Mouse (Mus musculus) Patski (cell line): ENCODE measurements around the gene Mrpl18. TPM values are rescaled to one million over a fixed set of nuclear protein-coding genes. Genes with fewer than 3 reads are reported as not detected.

ENCODE experiments used
- ATAC-seq: fragments of 100-300 bp; one replicate; pipeline ENCODE4 v1.8.0; 2021
- CTCF ChIA-PET: fragments of 350-600 bp; sonication (Branson Sonifier 250); formaldehyde crosslinking; loops from one replicate; lab custom pipeline; 2022; ENCODE audit warnings: inconsistent platforms; lab: Charles Lee
- POLR2A ChIA-PET: fragments of 350-600 bp; sonication (Branson Sonifier 250); formaldehyde crosslinking; loops from one replicate; lab custom pipeline; 2022; ENCODE audit warnings: antibody characterized with exemption, inconsistent platforms; lab: Charles Lee
- DNase-seq: peaks from one replicate; pipeline ENCODE4 v3.0.0-alpha.2; 2011; ENCODE audit warnings: low read depth, low spot score
- H3K27me3 ChIP-seq: fragments of 371-371 bp; one replicate; pipeline ENCODE4 v1.5.1; 2021
- CTCF ChIP-seq: fragments of 100-300 bp; IDR thresholded peaks from one replicate; pipeline ENCODE4 v1.5.1; 2021
- in situ Hi-C: fragments of 300-500 bp; cut with MboI; formaldehyde crosslinking; loops from 3 replicates; pipeline ENCODE4 v1.11.1; 2018; ENCODE audit warnings: low pct_unique_long_range_greater_than_20kb, mixed read lengths
- polyA plus RNA-seq: library from polyadenylated mRNA; unstranded; gene quantifications from one replicate; pipeline ENCODE4 v1.2.3, GENCODE M21; 2021

Gene Mrpl18
- polyA plus RNA-seq, 1 experiment from 2014 or later = 86.8 TPM

GRCm38 (mm10) chr17:12887021-12887775 is 28.9 kb downstream of the Mrpl18 start:
- DNase-seq (no peak), ATAC-seq (no peak)
- TF ChIP-seq CTCF = no peak
- ChIA-PET CTCF (no interaction called here), POLR2A (no interaction called here)
- in situ Hi-C loops = no loop called here
- H3K27me3 ChIP-seq = no peaks in the 10 kb centered on the region

- ATAC-seq = no peak
- H3K27me3 ChIP-seq = no peaks in the 10 kb centered on the region
- no peak for TF ChIP-seq CTCF
- ChIA-PET POLR2A (no interaction called here), CTCF (no interaction called here)
- DNase-seq = no peak
- in situ Hi-C loops = no loop called here
Observed at GRCm38 (mm10) chr17:12886620-12887019, 29.5 kb downstream of the Mrpl18 start.

- no peak for ATAC-seq
- no peak for TF ChIP-seq CTCF
- DNase-seq = no peak
- no peaks in the 10 kb centered on the region for H3K27me3 ChIP-seq
- in situ Hi-C loops = no loop called here
- POLR2A ChIA-PET = no interaction called here
- CTCF ChIA-PET = interaction anchor here (1.4 to 3.3 kb wide), 2 partner anchors 54 to 115 kb away, joined by 4 to 20 read pairs; no protein-coding TSS in a partner anchor
Observed at GRCm38 (mm10) chr17:12881216-12881615, 34.9 kb downstream of the Mrpl18 start.

DNA sequence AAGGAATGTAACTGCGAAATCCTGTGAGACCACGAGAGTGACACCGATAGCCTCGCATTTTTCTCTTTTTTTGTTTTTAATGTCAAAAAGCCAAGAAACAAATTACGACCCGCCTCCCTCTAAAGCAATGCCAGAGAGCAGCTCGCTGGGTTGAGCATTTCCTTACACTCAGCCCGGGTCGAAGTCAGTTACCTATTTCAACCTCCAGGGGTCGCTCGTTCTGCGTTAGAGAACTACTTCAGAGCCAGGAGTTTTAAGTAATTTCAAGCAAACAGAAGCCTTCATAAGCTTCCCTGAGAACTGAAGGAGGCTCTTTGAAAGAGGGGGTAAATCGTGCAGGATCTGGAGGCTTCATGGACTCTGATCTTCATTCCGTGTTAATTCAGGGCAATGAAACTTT is 36.0 kb downstream of the Mrpl18 start:
- in situ Hi-C loops = no loop called here
- ChIA-PET POLR2A (no interaction called here), CTCF (interaction anchor here (0.7 to 3.3 kb wide), 10 partner anchors 12 to 129 kb away, joined by 3 to 20 read pairs (median 4); no protein-coding TSS in a partner anchor)
- ATAC-seq = peak; percentile 72
- peak; percentile 93 for TF ChIP-seq CTCF
- peak; percentile 30 for DNase-seq
- no peaks in the 10 kb centered on the region for H3K27me3 ChIP-seq

DNA sequence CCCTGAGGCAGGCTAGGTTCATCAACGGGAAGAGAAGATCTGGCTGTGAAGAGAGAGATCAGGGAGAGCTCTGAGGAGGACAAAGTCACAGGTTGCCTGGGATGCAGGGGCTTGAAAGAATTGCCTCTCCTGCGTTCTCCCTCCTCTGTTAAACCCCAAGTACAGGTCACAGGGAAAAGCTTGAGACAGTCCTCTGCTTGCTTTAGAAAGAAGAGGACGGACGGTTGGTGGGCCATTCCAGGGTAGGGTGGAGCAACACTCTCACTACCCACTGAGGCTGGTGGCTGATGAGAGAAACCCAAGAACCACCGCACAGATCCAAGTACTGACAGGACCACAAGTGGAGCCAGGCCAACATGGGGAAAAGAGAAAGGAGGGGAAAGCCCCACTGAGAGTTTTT is 40.4 kb downstream of the Mrpl18 start, which contains the start of gene Mrgprh:
Gene Mrgprh (plus strand): TSS at position 301 of the 400 bp plus-strand sequence.
- in situ Hi-C loops = loop anchor here (5.0 kb wide), 1 partner anchor 117 kb away; the partner anchor contains the start of gene Wtap
- no peak for TF ChIP-seq CTCF
- no peak for DNase-seq
- ChIA-PET CTCF (no interaction called here), POLR2A (no interaction called here)
- no peak for ATAC-seq
- H3K27me3 ChIP-seq = peaks cover 10% of the 10 kb centered on the region

DNA sequence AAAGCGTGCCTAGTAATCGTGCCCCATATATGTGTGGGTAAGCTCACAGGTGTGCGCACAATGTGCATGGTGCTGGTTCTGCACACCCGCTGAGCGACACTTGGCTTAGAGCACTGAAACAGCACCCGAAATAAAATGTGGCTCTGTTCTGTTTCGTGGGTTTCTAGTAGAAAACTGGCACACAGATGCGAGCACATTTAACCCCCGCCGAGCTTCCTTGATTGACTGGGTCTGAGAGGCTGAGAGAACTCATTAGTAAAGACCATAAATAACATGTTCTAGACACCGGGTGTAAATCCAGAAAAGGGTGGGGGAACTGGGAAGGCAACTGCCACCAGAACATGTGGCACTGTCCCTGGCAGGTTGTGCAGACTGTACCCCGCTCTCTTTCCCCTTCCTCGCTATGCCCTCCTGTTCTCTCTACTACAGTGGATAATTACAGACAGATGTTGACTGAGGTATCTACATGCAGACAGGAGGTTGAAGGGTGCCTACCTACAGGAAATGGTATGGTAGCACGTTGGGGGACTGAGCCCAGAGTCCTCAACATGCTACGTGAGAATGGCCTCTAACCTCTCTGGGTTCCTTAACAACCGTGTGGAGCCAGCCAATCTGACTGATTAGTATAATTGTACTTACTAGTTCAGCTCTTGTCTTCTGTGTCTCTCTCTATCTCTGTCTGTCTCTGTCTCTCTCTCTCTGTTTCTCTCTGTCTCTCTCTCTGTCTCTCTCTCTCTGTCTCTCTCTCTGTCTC is 43.7 kb downstream of the Mrpl18 start:
- POLR2A ChIA-PET = no interaction called here
- in situ Hi-C loops = no loop called here

GRCm38 (mm10) chr17:12868640-12869039 is 47.5 kb downstream of the Mrpl18 start:
- in situ Hi-C loops = no loop called here
- ChIA-PET CTCF (interaction anchor here (1.0 kb wide), 1 partner anchor 12 kb away, joined by 4 read pairs; no protein-coding TSS in a partner anchor), POLR2A (no interaction called here)
- TF ChIP-seq CTCF = no peak
- H3K27me3 ChIP-seq = peaks cover 8% of the 10 kb centered on the region
- ATAC-seq = no peak
- DNase-seq = no peak

More for the DNA sequence above, 43.7 kb downstream of the Mrpl18 start:
- CTCF ChIA-PET = no interaction called here
- ATAC-seq = no peak
- peaks cover 10% of the 10 kb centered on the region for H3K27me3 ChIP-seq
- TF ChIP-seq CTCF = no peak
- no peak for DNase-seq

GRCm38 (mm10) chr17:12868043-12868442 is 48.1 kb downstream of the Mrpl18 start, which contains the start of gene Mas1:
Gene Mas1 (minus strand): TSS chr17:12868143.
- in situ Hi-C loops = no loop called here
- POLR2A ChIA-PET = interaction anchor here (0.5 kb wide), 1 partner anchor 49 kb away, joined by 3 read pairs; no protein-coding TSS in a partner anchor

GRCm38 (mm10) chr17:12866853-12867252 is 49.3 kb downstream of the Mrpl18 start:
- DNase-seq = no peak
- CTCF ChIA-PET = interaction anchor here (1.0 kb wide), 1 partner anchor 10 kb away, joined by 3 read pairs; no protein-coding TSS in a partner anchor
- H3K27me3 ChIP-seq = peaks cover 15% of the 10 kb centered on the region
- POLR2A ChIA-PET = interaction anchor here (0.6 to 1.6 kb wide), 2 partner anchors 11 to 1729 kb away, joined by 4 read pairs; no protein-coding TSS in a partner anchor
- no peak for ATAC-seq
- in situ Hi-C loops = no loop called here
- no peak for TF ChIP-seq CTCF

More at GRCm38 (mm10) chr17:12868043-12868442, 48.1 kb downstream of the Mrpl18 start, which contains the start of gene Mas1:
- no peak for ATAC-seq
- DNase-seq = no peak
- TF ChIP-seq CTCF = no peak
- CTCF ChIA-PET = interaction anchor here (1.0 kb wide), 1 partner anchor 12 kb away, joined by 4 read pairs; no protein-coding TSS in a partner anchor
- peaks cover 11% of the 10 kb centered on the region for H3K27me3 ChIP-seq

- CTCF ChIA-PET = no interaction called here
- in situ Hi-C loops = no loop called here
- TF ChIP-seq CTCF = no peak
- peaks cover 11% of the 10 kb centered on the region for H3K27me3 ChIP-seq
- no peak for ATAC-seq
- DNase-seq = no peak
- POLR2A ChIA-PET = no interaction called here
Observed at GRCm38 (mm10) chr17:12865407-12865806, 50.7 kb downstream of the Mrpl18 start.
